Mouse (Mus musculus) lung, postnatal 36 days (tissue): ENCODE results near the gene Hba-x.
"Not testable (repeated sequence)": the region's sequence is repeated elsewhere in the genome, so short reads cannot be mapped to it uniquely, and the experiment has no call there.

Experiments used
- DNase-seq: peaks from one replicate; pipeline ENCODE4 v3.0.0; 2022; ENCODE audit warnings: mixed read lengths

The Hba-x gene

GRCm38 (mm10) chr11:32286695-32287492 lies 10.7 kb downstream of the Hba-x start, which contains the start of gene Hbq1b:
Gene Hbq1b, plus strand, starts transcription at chr11:32286965.
- DNase-seq: peak; percentile 88

GRCm38 (mm10) chr11:32287493-32287825 lies 11.3 kb downstream of the Hba-x start:
- DNase-seq: no peak

GRCm38 (mm10) chr11:32292819-32293218 lies 16.6 kb downstream of the Hba-x start:
- not testable (repeated sequence) for DNase-seq

- DNase-seq: not testable (repeated sequence)
Observed at GRCm38 (mm10) chr11:32293479-32293878, 17.3 kb downstream of the Hba-x start.

- not testable (repeated sequence) for DNase-seq
Observed at GRCm38 (mm10) chr11:32296203-32296602, 20.0 kb downstream of the Hba-x start, which contains the start of gene Hba-a2. Gene Hba-a2, plus strand, starts transcription at chr11:32296489.

GRCm38 (mm10) chr11:32297417-32297816 lies 21.2 kb downstream of the Hba-x start:
- DNase-seq: not testable (repeated sequence)

DNA sequence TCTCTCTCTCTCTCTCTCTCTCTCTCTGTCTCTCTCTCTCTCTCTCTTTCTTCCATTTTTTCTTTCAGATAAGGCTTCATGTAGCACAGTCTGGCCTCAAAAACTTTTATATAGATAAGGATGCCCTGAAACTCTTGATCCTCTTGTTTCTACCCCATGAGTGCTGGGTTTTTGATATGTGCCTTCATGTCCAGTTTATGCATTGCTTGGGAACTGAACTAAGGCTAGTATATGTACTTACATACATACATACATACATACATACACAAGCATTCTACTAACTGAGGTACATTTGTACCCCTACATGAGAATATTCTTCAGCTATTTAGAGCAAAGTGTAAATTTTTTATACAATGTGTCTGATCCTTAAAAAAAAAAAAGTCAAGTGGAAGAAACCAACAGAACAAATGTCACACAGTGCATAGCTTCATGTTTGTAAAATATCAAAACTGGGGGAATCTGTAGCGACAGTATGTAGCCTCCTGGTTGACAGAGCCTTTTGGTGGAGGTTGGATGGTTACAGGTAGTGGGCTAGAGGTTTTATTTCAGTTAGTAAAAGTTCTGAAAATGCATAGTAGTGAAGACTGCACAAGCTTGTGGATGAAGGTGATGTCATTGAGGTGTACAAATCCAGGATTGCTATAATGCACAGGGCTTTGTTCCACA lies 21.8 kb downstream of the Hba-x start:
- DNase-seq: no peak

DNA sequence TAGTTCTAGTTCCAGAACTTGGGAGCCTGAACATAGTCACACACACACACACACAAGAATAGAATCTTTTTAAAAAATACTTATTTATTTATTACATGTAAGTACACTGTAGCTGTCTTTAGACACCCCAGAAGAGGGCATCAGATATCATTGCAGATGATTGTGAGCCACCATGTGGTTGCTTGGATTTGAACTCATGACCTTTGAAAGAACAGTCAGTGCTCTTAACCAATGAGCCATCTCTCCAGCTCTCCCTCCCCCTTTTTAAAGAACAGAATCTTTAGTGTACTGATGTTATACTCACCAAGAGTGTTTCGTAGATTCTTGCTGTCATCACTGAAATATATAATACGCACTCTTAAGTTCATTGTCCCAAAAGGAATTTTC lies 22.3 kb downstream of the Hba-x start:
- DNase-seq: no peak

DNA sequence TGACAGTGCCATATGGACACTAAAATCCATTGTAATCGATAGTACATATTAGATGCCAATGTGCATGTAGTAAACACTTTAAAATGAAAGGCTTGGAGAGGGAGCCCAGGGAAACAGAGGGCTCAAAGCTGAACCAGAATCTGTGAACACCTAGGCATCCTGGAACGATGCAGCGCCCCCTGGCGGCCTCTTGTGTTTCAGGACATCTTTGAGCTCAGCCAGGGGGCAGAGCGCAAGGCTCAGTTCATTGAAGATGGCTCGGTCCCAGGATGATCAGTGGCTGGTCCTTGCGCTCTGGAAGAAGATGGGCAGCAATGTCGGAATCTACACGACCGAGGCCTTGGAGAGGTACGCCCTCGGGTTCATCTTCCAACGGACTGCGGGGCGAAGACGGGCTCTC lies 23.7 kb downstream of the Hba-x start, which contains the start of gene Hbq1a:
TSS of gene Hbq1a (plus strand) at position 205 of the 400 bp plus-strand sequence.
- DNase-seq: peak; percentile 79

GRCm38 (mm10) chr11:32300279-32301267 lies 24.4 kb downstream of the Hba-x start:
- no peak for DNase-seq

- DNase-seq: no peak
Observed at GRCm38 (mm10) chr11:32301506-32301905, 25.3 kb downstream of the Hba-x start.

- DNase-seq: peak; percentile 36
Observed at GRCm38 (mm10) chr11:32302824-32303419, 26.7 kb downstream of the Hba-x start.

DNA sequence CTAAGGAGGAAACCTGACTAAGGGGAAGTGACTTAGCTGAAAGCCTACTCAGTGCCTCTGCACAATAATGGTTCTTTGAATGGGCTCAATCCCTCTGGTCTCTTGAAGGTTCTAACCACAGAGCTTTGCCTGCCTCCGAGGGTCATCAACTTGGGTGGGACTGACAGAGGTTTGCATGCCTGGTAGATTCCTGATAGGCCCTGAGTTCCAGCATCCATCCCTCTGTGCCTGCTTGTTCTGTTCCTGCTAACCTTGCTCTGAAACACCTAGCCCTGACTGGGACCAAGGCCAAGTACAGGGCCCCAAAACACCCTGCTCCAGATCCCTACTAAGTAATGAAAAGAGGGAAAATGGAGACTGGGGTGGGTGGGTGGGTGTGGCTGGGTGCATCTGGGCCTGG lies 27.3 kb downstream of the Hba-x start:
- no peak for DNase-seq

GRCm38 (mm10) chr11:32307006-32307405 lies 30.8 kb downstream of the Hba-x start:
- no peak for DNase-seq

DNA sequence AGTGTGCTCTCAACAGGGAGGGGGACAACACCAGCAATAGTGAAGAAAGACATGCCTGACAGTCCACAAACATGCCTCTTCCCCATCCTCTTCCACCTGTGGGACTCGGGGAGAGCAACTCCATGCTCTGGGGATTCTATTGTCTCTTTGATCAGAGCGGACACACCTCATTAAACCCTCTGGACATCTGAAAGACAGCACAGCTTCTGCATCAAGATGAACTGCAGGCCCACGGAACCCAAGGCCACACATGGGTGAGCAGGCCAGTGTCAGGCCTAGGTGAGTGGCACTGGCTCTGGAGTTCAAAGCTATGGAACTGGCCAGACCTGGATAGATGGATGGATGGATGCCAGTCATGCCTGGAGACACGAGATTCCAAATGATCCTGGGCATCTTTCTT lies 33.2 kb downstream of the Hba-x start:
- no peak for DNase-seq

DNA sequence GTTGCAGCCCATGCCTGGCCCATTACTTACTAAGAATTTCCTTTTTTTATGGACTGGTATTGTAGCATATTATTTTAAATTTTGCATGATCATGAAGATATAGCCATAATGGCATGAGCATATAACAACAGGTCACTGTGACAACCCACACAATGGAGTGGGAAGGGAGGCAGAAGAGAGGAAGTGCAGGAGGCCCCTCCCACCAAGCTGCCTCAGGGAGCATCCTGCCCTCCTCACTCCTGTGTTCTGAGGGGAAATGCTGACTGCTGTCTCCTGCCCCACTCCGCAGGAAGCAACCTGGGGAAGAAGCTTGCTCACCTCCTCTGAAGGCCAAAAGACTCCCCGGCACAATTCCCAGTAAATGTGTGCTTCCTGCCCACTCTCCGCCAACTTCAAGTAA lies 33.7 kb downstream of the Hba-x start:
- no peak for DNase-seq

DNA sequence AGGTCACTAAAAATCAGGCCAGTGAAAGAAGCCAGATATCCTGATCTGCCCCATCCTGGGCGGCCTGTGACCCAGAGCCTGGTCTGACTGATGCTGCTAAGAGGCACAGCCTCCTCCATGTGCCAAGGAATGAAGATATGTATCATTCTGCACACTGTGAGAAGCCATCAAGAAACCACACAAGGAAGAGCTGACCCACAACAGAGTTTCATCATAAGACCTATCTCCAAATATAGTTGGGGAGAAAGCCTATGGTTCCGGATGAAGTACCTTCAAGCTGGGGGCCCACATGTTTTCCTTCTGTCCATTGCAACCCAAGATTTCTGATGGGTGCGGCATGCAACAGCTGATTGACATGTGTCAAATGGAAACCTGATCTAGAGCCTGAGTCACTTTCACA lies 39.8 kb downstream of the Hba-x start:
- DNase-seq: no peak

GRCm38 (mm10) chr11:32320507-32321195 lies 44.5 kb downstream of the Hba-x start:
- no peak for DNase-seq

- peak; percentile 76 for DNase-seq
Observed at GRCm38 (mm10) chr11:32321196-32321565, 45.0 kb downstream of the Hba-x start.

DNA sequence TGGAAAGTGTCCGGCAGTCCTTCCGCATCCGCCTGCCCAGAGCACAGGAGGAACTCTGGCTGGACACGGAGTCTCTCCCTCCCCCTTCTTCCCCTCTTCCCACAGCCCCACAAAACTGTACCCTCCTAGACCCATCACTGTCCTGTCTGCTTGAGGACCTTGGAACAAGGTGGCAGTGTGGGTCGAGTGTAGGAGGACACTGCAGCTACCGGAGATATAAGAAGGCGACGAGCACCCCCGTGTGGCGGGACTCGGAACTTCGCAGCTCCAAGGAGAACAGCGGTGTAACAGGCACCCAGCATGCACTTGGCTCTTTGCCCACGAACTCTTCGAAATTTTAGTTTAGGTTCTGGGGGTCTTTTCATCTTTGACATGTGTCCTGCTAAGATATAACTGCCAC lies 48.4 kb downstream of the Hba-x start:
- peak; percentile 93 for DNase-seq
